Mouse (Mus musculus) ovary, adult 18-20 months (tissue): ENCODE measurements around the gene Des.

Source experiments
- DNase-seq: peaks from one replicate; pipeline ENCODE4 v3.0.0; 2022; ENCODE audit warnings: low spot score, mixed read lengths

Des gene

GRCm38 (mm10) chr1:75347279-75347678, 12.8 kb upstream of the Des start:
- no peak for DNase-seq

GRCm38 (mm10) chr1:75349275-75349674, 10.9 kb upstream of the Des start:
- DNase-seq, result no peak

- DNase-seq, result no peak
Measured at GRCm38 (mm10) chr1:75357261-75357660, 2.9 kb upstream of the Des start.

- DNase-seq, result no peak
Measured at GRCm38 (mm10) chr1:75358009-75358408, 2.1 kb upstream of the Des start.

GRCm38 (mm10) chr1:75359346-75359745, 783 bp upstream of the Des start:
- DNase-seq, result no peak

GRCm38 (mm10) chr1:75361123-75361522, 994 bp downstream of the Des start:
- DNase-seq, result no peak

- no peak for DNase-seq
Measured at GRCm38 (mm10) chr1:75361750-75362149, 1.6 kb downstream of the Des start.

GRCm38 (mm10) chr1:75363868-75364267, 3.7 kb downstream of the Des start:
- no peak for DNase-seq

GRCm38 (mm10) chr1:75365510-75366137, 5.5 kb downstream of the Des start:
- DNase-seq, result no peak

GRCm38 (mm10) chr1:75369360-75369983, 9.3 kb downstream of the Des start:
- no peak for DNase-seq

- DNase-seq, result peak; percentile 56
Measured at GRCm38 (mm10) chr1:75369984-75370660, 10.0 kb downstream of the Des start.

- no peak for DNase-seq
Measured at GRCm38 (mm10) chr1:75371317-75372095, 11.4 kb downstream of the Des start.

- no peak for DNase-seq
Measured at GRCm38 (mm10) chr1:75372450-75372849, 12.3 kb downstream of the Des start.

- DNase-seq, result no peak
Measured at GRCm38 (mm10) chr1:75373276-75373675, 13.1 kb downstream of the Des start.

GRCm38 (mm10) chr1:75374950-75375936, 15.1 kb downstream of the Des start, which contains the start of gene Speg:
Speg (plus strand) TSS chr1:75375297.
- no peak for DNase-seq

GRCm38 (mm10) chr1:75379196-75379595, 19.1 kb downstream of the Des start:
- no peak for DNase-seq

GRCm38 (mm10) chr1:75379931-75380330, 19.8 kb downstream of the Des start:
- no peak for DNase-seq

- DNase-seq, result no peak
Measured at GRCm38 (mm10) chr1:75380951-75381350, 20.8 kb downstream of the Des start.

- DNase-seq, result no peak
Measured at GRCm38 (mm10) chr1:75381482-75382355, 21.6 kb downstream of the Des start.

- no peak for DNase-seq
Measured at GRCm38 (mm10) chr1:75382356-75383071, 22.4 kb downstream of the Des start.
